Mouse (Mus musculus) lung, postnatal 0 days (tissue): Measurements from ENCODE around the gene Syngr2. TPM values are rescaled to one million over a fixed set of nuclear protein-coding genes. Genes with fewer than 3 reads are reported as not detected.

ENCODE experiments used
- ATAC-seq: fragments of 200-750 bp; cut with Nextera tagmentation; 2 replicates; pipeline ENCODE4 v1.8.0; 2017; ENCODE audit warnings: moderate library complexity
- DNase-seq: peaks from one replicate; pipeline ENCODE4 v3.0.0-alpha.2; 2016; ENCODE audit warnings: low spot score
- H3K27ac ChIP-seq: fragments of 300-500 bp; sonication (generic); 2 replicates; pipeline ENCODE4 v1.5.1; 2014; ENCODE audit warnings: antibody characterized with exemption, mild to moderate bottlenecking, low read length, mixed read lengths
- H3K27me3 ChIP-seq: fragments of 300-500 bp; sonication (generic); replicated peaks from 2 replicates; pipeline ENCODE4 v1.6.1; 2014; ENCODE audit warnings: low read length, mixed read lengths; ENCODE audit not compliant: insufficient read depth
- H3K36me3 ChIP-seq: fragments of 300-500 bp; sonication (generic); 2 replicates; pipeline ENCODE4 v1.6.1; 2014; ENCODE audit warnings: low read length, mixed read lengths; ENCODE audit not compliant: insufficient read depth
- H3K4me1 ChIP-seq: fragments of 300-500 bp; sonication (generic); 2 replicates; pipeline ENCODE4 v1.6.1; 2014; ENCODE audit warnings: antibody characterized with exemption, low read depth, low read length, mixed read lengths; ENCODE audit not compliant: insufficient read depth
- H3K4me2 ChIP-seq: fragments of 300-500 bp; sonication (generic); replicated peaks from 2 replicates; pipeline ENCODE4 v1.6.1; 2014; ENCODE audit warnings: low read depth, mild to moderate bottlenecking, low read length, moderate library complexity, mixed read lengths
- H3K4me3 ChIP-seq: fragments of 300-500 bp; sonication (generic); 2 replicates; pipeline ENCODE4 v1.5.1; 2014; ENCODE audit warnings: low read depth, low read length
- H3K9ac ChIP-seq: fragments of 300-500 bp; sonication (generic); replicated peaks from 2 replicates; pipeline ENCODE4 v1.6.1; 2014; ENCODE audit warnings: low read depth, mild to moderate bottlenecking
- H3K9me3 ChIP-seq: fragments of 300-500 bp; sonication (generic); 2 replicates; pipeline ENCODE4 v1.6.1; 2016; ENCODE audit warnings: low read length, mixed read lengths
- CTCF ChIP-seq: IDR thresholded peaks from 2 replicates; pipeline ENCODE4 v1.5.1; 2016; ENCODE audit warnings: antibody characterized with exemption, mild to moderate bottlenecking
- EP300 ChIP-seq: IDR thresholded peaks from 2 replicates; pipeline ENCODE4 v1.6.1; 2016; ENCODE audit warnings: antibody characterized with exemption, mild to moderate bottlenecking, control low read depth
- WGBS: fragments of 180-500 bp; shearing (Covaris S2); extraction: QIAGEN DNeasy Blood & Tissue Kit; methylation state at CpG from one replicate; pipeline ENCODE4 v1.1.7; 2014; 5-methylcytosine and 5-hydroxymethylcytosine counted together
- polyA plus RNA-seq: library from polyadenylated mRNA; unstranded; fragments of >200 nt; fragmentation: Nextera tagmentation; extraction: Ambion mirVana; gene quantifications from 2 replicates; pipeline ENCODE4 v1.2.1, GENCODE M21; 2015

The Syngr2 gene
- polyA plus RNA-seq, 1 experiment from 2014 or later = 108 TPM

- DNase-seq (no peak), ATAC-seq (no peak)
- Histone ChIP-seq H3K4me2 (no peak overlapping the region), H3K4me3 (no peak overlapping the region), H3K27ac (no peak overlapping the region), H3K9ac (no peak overlapping the region), H3K36me3 (no peaks in the 10 kb centered on the region), H3K27me3 (no peaks in the 10 kb centered on the region), H3K4me1 (no peaks in the 10 kb centered on the region), H3K9me3 (no peaks in the 10 kb centered on the region)
- 93% methylated on average over 9 of the region's 10 CpGs for WGBS
- TF ChIP-seq CTCF (no peak), EP300 (no peak)
Measured at GRCm38 (mm10) chr11:117857462-117857861, 48.0 kb downstream of the Syngr2 start.

- ATAC-seq (no peak), DNase-seq (no peak)
- Histone ChIP-seq H3K9me3 (no peaks in the 10 kb centered on the region), H3K36me3 (no peaks in the 10 kb centered on the region), H3K4me1 (no peaks in the 10 kb centered on the region), H3K4me3 (no peak overlapping the region), H3K27ac (no peak overlapping the region), H3K9ac (no peak overlapping the region), H3K27me3 (no peaks in the 10 kb centered on the region), H3K4me2 (no peak overlapping the region)
- WGBS = 53% methylated on average over 3 of the region's 3 CpGs
- TF ChIP-seq EP300 = no peak
- no peak for TF ChIP-seq CTCF
Measured at GRCm38 (mm10) chr11:117858392-117858791, 48.9 kb downstream of the Syngr2 start.

GRCm38 (mm10) chr11:117860601-117861000 is 51.1 kb downstream of the Syngr2 start, which contains the start of gene Tmem235:
TSS of gene Tmem235 (plus strand) at chr11:117860752.
- Histone ChIP-seq H3K9ac (no peak within 1 kb of the TSS), H3K4me1 (no peaks in the 10 kb centered on the region), H3K27me3 (no peaks in the 10 kb centered on the region), H3K4me2 (no peak within 1 kb of the TSS), H3K27ac (no peak within 1 kb of the TSS), H3K9me3 (no peaks in the 10 kb centered on the region), H3K4me3 (no peak within 1 kb of the TSS), H3K36me3 (no peaks in the 10 kb centered on the region)
- ATAC-seq (no peak), DNase-seq (no peak)
- TF ChIP-seq EP300 (no peak), CTCF (no peak)
- 3% methylated on average over 21 of the region's 23 CpGs for WGBS

GRCm38 (mm10) chr11:117863174-117863856 is 53.8 kb downstream of the Syngr2 start:
- Histone ChIP-seq H3K9me3 (no peaks in the 10 kb centered on the region), H3K4me1 (no peaks in the 10 kb centered on the region), H3K9ac (no peak overlapping the region), H3K27me3 (no peaks in the 10 kb centered on the region), H3K4me2 (no peak overlapping the region), H3K36me3 (no peaks in the 10 kb centered on the region), H3K4me3 (no peak overlapping the region), H3K27ac (no peak overlapping the region)
- no peak for TF ChIP-seq EP300
- no peak for TF ChIP-seq CTCF
- DNase-seq = no peak
- ATAC-seq = no peak
- 42% methylated on average over 11 of the region's 11 CpGs for WGBS

Other genes starting within 250 kb of the Syngr2 start
- gene Tnrc6c, start 155.4 kb upstream of the Syngr2 start, polyA plus RNA-seq = 8.9 and 9.8 TPM in 2 replicates
- 5.5 and 6.5 TPM in 2 replicates for gene Tmc8, start 27.6 kb upstream of the Syngr2 start, polyA plus RNA-seq
- gene Tmc6, start 27.5 kb upstream of the Syngr2 start, polyA plus RNA-seq = 26.2 and 34.8 TPM in 2 replicates
- not detected in 2 replicates for gene 6030468B19Rik, start 12.0 kb upstream of the Syngr2 start, polyA plus RNA-seq
- 0.27 TPM in 1 of 2 replicates, not detected in the other for gene Gm20708, start within 50 bp of the Syngr2 start, polyA plus RNA-seq
- gene Afmid, start 16.3 kb downstream of the Syngr2 start, polyA plus RNA-seq = 2.4 and 2.9 TPM in 2 replicates
- gene Tk1, start 16.4 kb downstream of the Syngr2 start, polyA plus RNA-seq = 12.4 and 16.0 TPM in 2 replicates
- 15.0 and 26.2 TPM in 2 replicates for gene Birc5, start 39.6 kb downstream of the Syngr2 start, polyA plus RNA-seq
- gene Tmem235, start 51.1 kb downstream of the Syngr2 start, polyA plus RNA-seq = not detected in 2 replicates
- gene Tha1, start 63.8 kb downstream of the Syngr2 start, polyA plus RNA-seq = 6.3 and 8.4 TPM in 2 replicates
- 27.5 and 57.0 TPM in 2 replicates for gene Socs3, start 160.4 kb downstream of the Syngr2 start, polyA plus RNA-seq
- 88.6 and 89.5 TPM in 2 replicates for gene Pgs1, start 176.6 kb downstream of the Syngr2 start, polyA plus RNA-seq